Mouse (Mus musculus) midbrain, embryonic 16.5 days (tissue): Measurements from ENCODE around the gene Slc37a2. TPM values are rescaled to one million over a fixed set of nuclear protein-coding genes. Genes with fewer than 3 reads are reported as not detected.

Experiments used
- ATAC-seq: fragments of 200-750 bp; cut with Nextera tagmentation; 2 replicates; pipeline ENCODE4 v1.8.0; 2017; ENCODE audit warnings: moderate TSS enrichment
- H3K27ac ChIP-seq: fragments of 300-500 bp; sonication (generic); 2 replicates; pipeline ENCODE4 v1.5.1; 2014; ENCODE audit warnings: mild to moderate bottlenecking, low read length, mixed read lengths
- H3K27me3 ChIP-seq: fragments of 300-500 bp; sonication (generic); 2 replicates; pipeline ENCODE4 v1.6.1; 2014; ENCODE audit warnings: low read depth, low read length, mixed read lengths; ENCODE audit not compliant: control insufficient read depth, insufficient read depth
- H3K36me3 ChIP-seq: fragments of 300-500 bp; sonication (generic); 2 replicates; pipeline ENCODE4 v1.6.1; 2014; ENCODE audit warnings: mild to moderate bottlenecking, low read length, moderate library complexity, mixed read lengths; ENCODE audit not compliant: control insufficient read depth, insufficient read depth
- H3K4me1 ChIP-seq: fragments of 300-500 bp; sonication (generic); 2 replicates; pipeline ENCODE4 v1.6.1; 2014; ENCODE audit warnings: mild to moderate bottlenecking, low read length, mixed read lengths; ENCODE audit not compliant: control insufficient read depth, insufficient read depth
- H3K4me2 ChIP-seq: fragments of 300-500 bp; sonication (generic); 2 replicates; pipeline ENCODE4 v1.6.1; 2014; ENCODE audit warnings: mild to moderate bottlenecking, low read length, mixed read lengths
- H3K4me3 ChIP-seq: fragments of 300-500 bp; sonication (generic); 2 replicates; pipeline ENCODE4 v1.5.1; 2014; ENCODE audit warnings: low read depth, mild to moderate bottlenecking, low read length, moderate library complexity, mixed read lengths
- H3K9ac ChIP-seq: fragments of 300-500 bp; sonication (generic); 2 replicates; pipeline ENCODE4 v1.6.1; 2014; ENCODE audit warnings: low read depth, low read length, mixed read lengths
- H3K9me3 ChIP-seq: fragments of 300-500 bp; sonication (generic); replicated peaks from 2 replicates; pipeline ENCODE4 v1.6.1; 2014; ENCODE audit warnings: mild to moderate bottlenecking, low read length, mixed read lengths; ENCODE audit not compliant: control insufficient read depth, poor library complexity, severe bottlenecking
- WGBS: fragments of 180-500 bp; shearing (Covaris S2); extraction: QIAGEN DNeasy Blood & Tissue Kit; methylation state at CpG from one replicate; pipeline ENCODE4 v1.1.7; 2014; 5-methylcytosine and 5-hydroxymethylcytosine counted together
- polyA plus RNA-seq: library from polyadenylated mRNA; unstranded; fragments of >200 nt; fragmentation: Nextera tagmentation; extraction: Ambion mirVana; gene quantifications from 2 replicates; pipeline ENCODE4 v1.2.1, GENCODE M21; 2015

Gene Slc37a2
- polyA plus RNA-seq, 1 experiment from 2014 or later: 1.7 TPM

- no peak for ATAC-seq
- H3K9ac ChIP-seq: no peak overlapping the region
- H3K4me2 ChIP-seq: no peak overlapping the region
- H3K36me3 ChIP-seq: no peaks in the 10 kb centered on the region
- no peaks in the 10 kb centered on the region for H3K27me3 ChIP-seq
- H3K4me1 ChIP-seq: no peaks in the 10 kb centered on the region
- no peak overlapping the region for H3K4me3 ChIP-seq
- H3K9me3 ChIP-seq: no peaks in the 10 kb centered on the region
- H3K27ac ChIP-seq: no peak overlapping the region
- WGBS: 87% methylated on average over 5 of the region's 5 CpGs
Observed at GRCm38 (mm10) chr9:37200414-37200813, 55.1 kb downstream of the Slc37a2 start.

DNA sequence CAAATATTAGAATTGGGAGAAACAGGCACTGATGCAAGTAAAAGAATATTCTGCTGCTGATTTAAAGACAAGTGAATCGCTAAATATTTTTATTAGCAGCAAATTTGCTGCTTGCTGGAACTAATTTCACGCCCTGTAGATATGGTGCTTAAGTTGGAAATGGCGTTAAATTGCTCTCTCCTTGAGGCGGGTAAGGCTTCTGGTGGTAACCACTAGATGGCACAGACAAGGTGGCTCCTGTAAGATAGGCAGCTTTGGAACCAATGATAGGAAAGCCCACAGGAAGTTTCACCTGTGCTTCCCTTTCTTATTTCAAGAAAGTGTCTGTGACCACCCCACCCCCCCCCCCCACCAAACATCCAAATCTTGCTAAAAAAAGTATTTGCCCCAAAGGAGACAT lies 58.5 kb downstream of the Slc37a2 start:
- Histone ChIP-seq H3K27ac (no peak overlapping the region), H3K27me3 (no peaks in the 10 kb centered on the region), H3K4me1 (no peaks in the 10 kb centered on the region), H3K9me3 (no peaks in the 10 kb centered on the region), H3K9ac (no peak overlapping the region), H3K4me2 (no peak overlapping the region), H3K36me3 (no peaks in the 10 kb centered on the region), H3K4me3 (no peak overlapping the region)
- 78% methylated on average over 4 of the region's 4 CpGs for WGBS
- no peak for ATAC-seq

DNA sequence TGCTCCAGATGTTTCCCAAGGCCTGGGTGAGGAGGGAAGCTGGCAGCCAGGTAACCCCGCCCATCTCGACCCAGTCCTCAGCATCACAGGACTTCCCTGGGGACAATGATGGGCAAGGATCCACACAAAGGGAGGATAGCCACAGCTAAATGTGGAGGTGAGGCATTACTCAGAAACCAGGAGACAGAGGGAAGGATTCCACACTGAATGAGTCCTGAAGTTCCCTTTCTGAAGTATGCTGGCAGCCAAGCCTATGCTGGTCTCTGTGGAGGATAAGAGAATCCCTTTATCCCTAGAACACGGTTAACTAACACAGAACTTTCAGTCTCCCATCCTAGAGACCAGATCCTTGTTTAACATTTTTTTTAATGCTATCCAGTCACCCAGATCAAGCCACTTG lies 67.5 kb downstream of the Slc37a2 start:
- no peaks in the 10 kb centered on the region for H3K27me3 ChIP-seq
- H3K9me3 ChIP-seq: no peaks in the 10 kb centered on the region
- no peak for ATAC-seq
- H3K4me1 ChIP-seq: no peaks in the 10 kb centered on the region
- no peak overlapping the region for H3K4me2 ChIP-seq
- H3K27ac ChIP-seq: no peak overlapping the region
- WGBS: 81% methylated on average over 3 of the region's 3 CpGs
- no peaks in the 10 kb centered on the region for H3K36me3 ChIP-seq
- H3K4me3 ChIP-seq: no peak overlapping the region
- H3K9ac ChIP-seq: no peak overlapping the region

GRCm38 (mm10) chr9:37187407-37187806 lies 68.1 kb downstream of the Slc37a2 start:
- no peak for ATAC-seq
- Histone ChIP-seq H3K36me3 (no peaks in the 10 kb centered on the region), H3K9me3 (no peaks in the 10 kb centered on the region), H3K4me1 (no peaks in the 10 kb centered on the region), H3K27me3 (no peaks in the 10 kb centered on the region), H3K4me3 (no peak overlapping the region), H3K9ac (no peak overlapping the region), H3K4me2 (no peak overlapping the region), H3K27ac (no peak overlapping the region)
- 87% methylated on average over 5 of the region's 5 CpGs for WGBS

GRCm38 (mm10) chr9:37183176-37183575 lies 72.4 kb downstream of the Slc37a2 start:
- Histone ChIP-seq H3K27ac (no peak overlapping the region), H3K27me3 (no peaks in the 10 kb centered on the region), H3K4me2 (no peak overlapping the region), H3K36me3 (no peaks in the 10 kb centered on the region), H3K4me3 (no peak overlapping the region), H3K4me1 (peaks cover 17% of the 10 kb centered on the region), H3K9ac (no peak overlapping the region), H3K9me3 (no peaks in the 10 kb centered on the region)
- 72% methylated on average over 2 of the region's 2 CpGs for WGBS
- ATAC-seq: no peak

DNA sequence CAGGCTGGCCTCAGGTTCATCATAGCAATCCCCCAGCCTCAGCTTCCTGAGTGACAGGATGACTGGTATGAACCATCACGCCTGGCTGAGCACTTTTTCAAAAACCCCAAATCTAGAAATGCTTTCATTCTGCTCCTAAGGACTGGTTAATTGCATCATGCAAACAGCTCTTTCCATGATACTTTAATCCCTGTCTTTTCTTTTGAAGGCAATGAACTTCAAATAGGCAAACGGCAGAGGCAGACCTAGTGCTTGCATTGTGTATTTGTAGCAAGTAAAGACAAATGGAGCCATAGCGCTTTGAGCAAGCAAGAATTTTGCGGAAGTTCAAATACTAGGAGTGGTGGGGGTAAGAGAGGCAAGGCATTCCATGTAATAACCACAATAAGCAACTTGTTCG lies 73.9 kb downstream of the Slc37a2 start:
- H3K27ac ChIP-seq: no peak overlapping the region

GRCm38 (mm10) chr9:37179596-37179995 lies 75.9 kb downstream of the Slc37a2 start:
- WGBS: 86% methylated on average over 4 of the region's 4 CpGs
- H3K4me3 ChIP-seq: no peak overlapping the region
- no peak for ATAC-seq
- H3K9me3 ChIP-seq: no peaks in the 10 kb centered on the region
- no peaks in the 10 kb centered on the region for H3K36me3 ChIP-seq
- no peak overlapping the region for H3K4me2 ChIP-seq
- H3K4me1 ChIP-seq: peaks cover 23% of the 10 kb centered on the region
- no peaks in the 10 kb centered on the region for H3K27me3 ChIP-seq
- no peak overlapping the region for H3K27ac ChIP-seq
- H3K9ac ChIP-seq: no peak overlapping the region

More for the DNA sequence above, 73.9 kb downstream of the Slc37a2 start:
- Histone ChIP-seq H3K36me3 (no peaks in the 10 kb centered on the region), H3K4me2 (no peak overlapping the region), H3K4me3 (no peak overlapping the region), H3K9me3 (no peaks in the 10 kb centered on the region), H3K9ac (no peak overlapping the region), H3K27me3 (no peaks in the 10 kb centered on the region), H3K4me1 (peaks cover 23% of the 10 kb centered on the region)
- 22% methylated on average over 5 of the region's 5 CpGs for whole genome bisulfite sequencing
- ATAC-seq: no peak

GRCm38 (mm10) chr9:37178911-37179310 lies 76.6 kb downstream of the Slc37a2 start:
- no peak overlapping the region for H3K4me3 ChIP-seq
- no peaks in the 10 kb centered on the region for H3K36me3 ChIP-seq
- peak; percentile 77 for ATAC-seq
- no peak overlapping the region for H3K9ac ChIP-seq
- no peak overlapping the region for H3K4me2 ChIP-seq
- H3K27ac ChIP-seq: peak overlapping the region; percentile 48
- peaks cover 23% of the 10 kb centered on the region for H3K4me1 ChIP-seq
- 5% methylated on average over 4 of the region's 4 CpGs for WGBS
- H3K9me3 ChIP-seq: no peaks in the 10 kb centered on the region
- no peaks in the 10 kb centered on the region for H3K27me3 ChIP-seq
